Mouse (Mus musculus) lung, postnatal 10 days (tissue): Measurements from ENCODE around the gene Ybx3.
A peak's percentile ranks its signal among the peaks of the same experiment; 100 is the strongest.

ENCODE experiments used
- DNase-seq: peaks from one replicate; pipeline ENCODE4 v3.0.0; 2021

Ybx3 gene

DNA sequence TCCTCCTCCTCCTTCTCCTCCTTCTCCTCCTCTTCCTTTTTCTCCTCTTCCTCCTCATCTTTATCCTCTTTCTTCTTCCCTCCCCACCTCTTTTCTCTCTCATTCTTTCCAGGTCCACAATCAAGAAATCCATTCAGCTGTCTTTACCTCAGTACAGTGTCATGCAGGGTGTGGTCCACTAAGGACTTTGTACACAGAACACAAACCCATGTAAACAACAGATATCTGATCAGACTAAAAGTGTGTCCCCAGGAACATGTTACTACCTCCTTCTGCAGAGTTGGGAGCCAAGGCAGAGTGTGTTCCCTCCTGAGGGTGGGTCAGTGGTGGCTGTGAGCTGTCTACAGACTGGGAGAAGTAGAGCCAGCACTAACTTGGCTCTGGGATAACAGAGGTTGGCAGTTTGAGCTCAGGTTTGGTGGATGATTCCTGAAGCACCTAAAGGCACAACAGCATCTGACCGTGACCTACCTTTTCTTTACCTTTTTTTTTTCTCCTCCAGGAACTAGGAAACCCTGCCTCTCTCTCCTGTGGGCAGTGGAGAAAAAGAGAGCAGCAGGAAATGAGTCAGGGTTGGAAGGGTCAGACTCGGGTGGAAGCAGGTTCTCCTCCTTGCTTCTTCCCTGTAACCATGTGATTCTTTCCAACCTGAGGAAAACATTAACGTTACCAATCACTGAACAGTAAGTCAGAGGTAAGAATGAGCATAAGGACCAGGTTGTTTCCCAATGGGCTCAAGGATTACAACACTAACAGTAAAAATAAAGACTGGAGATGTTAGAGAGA, 66.2 kb downstream of the Ybx3 start:
- DNase-seq: no peak

- peak; percentile 6 for DNase-seq
Observed at GRCm38 (mm10) chr6:131316155-131317101, 71.8 kb downstream of the Ybx3 start.
